Mouse (Mus musculus) heart, postnatal 10 days (tissue): Measurements from ENCODE around the gene Rmi1. TPM values are rescaled to one million over a fixed set of nuclear protein-coding genes. Genes with fewer than 3 reads are reported as not detected.
"Not testable (repeated sequence)": the region's sequence is repeated elsewhere in the genome, so short reads cannot be mapped to it uniquely, and the experiment has no call there.

Experiments
- DNase-seq, 2 experiments: peaks; one replicate each; pipeline ENCODE4 v3.0.0; 2021
- intact Hi-C: fragments of 180-260 bp; cut with DNase I; formaldehyde crosslinking; loops from one replicate; pipeline ENCODE4 v1.15.1; 2025
- total RNA-seq, 2 experiments: library from RNA; stranded (reverse); gene quantifications; 2 replicates each; pipeline ENCODE4 v1.2.3; 2021

The Rmi1 gene
- total RNA-seq, 2 experiments from 2014 or later: 9.9 to 12.9 TPM

DNA sequence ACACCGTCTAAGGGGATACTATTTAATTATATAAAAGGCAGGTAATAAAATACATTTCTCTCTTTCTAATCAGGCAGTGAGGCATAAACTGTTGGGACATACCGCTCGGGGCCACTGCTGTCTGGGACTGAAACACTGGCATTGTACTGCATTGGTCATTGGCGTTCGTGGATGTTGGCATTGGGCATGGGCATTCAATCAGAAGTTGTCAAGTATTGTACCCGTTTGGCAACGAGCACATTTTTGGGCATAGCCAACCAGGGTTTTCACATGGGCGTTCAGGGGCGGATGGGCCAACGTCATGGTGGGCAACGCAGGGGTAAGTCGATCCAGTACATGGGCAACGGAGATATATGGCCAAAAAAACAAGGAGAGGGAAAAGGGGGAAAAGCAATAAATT lies 4.4 kb upstream of the Rmi1 start:
- intact Hi-C loops: loop anchor here (10.0 kb wide), 1 partner anchor 213 kb away; no protein-coding TSS in a partner anchor
- no peak for DNase-seq

- intact Hi-C loops: loop anchor here (2.0 to 5.0 kb wide), 2 partner anchors 16 to 142 kb away; partner anchors contain the start of gene 2210016F16Rik
- no peak for DNase-seq
Measured at GRCm38 (mm10) chr13:58400576-58400975, 1.5 kb upstream of the Rmi1 start.

- intact Hi-C loops: loop anchor here (2.0 to 5.0 kb wide), 2 partner anchors 17 to 141 kb away; partner anchors contain the start of gene 2210016F16Rik
Measured at GRCm38 (mm10) chr13:58401135-58402002, 679 bp upstream of the Rmi1 start.

GRCm38 (mm10) chr13:58402744-58403110 lies 679 bp downstream of the Rmi1 start:
- intact Hi-C loops: loop anchor here (5.0 kb wide), 1 partner anchor 140 kb away; no protein-coding TSS in a partner anchor
- DNase-seq: no peak

More at GRCm38 (mm10) chr13:58401135-58402002, 679 bp upstream of the Rmi1 start:
- DNase-seq: peak; percentile 75 to 84

DNA sequence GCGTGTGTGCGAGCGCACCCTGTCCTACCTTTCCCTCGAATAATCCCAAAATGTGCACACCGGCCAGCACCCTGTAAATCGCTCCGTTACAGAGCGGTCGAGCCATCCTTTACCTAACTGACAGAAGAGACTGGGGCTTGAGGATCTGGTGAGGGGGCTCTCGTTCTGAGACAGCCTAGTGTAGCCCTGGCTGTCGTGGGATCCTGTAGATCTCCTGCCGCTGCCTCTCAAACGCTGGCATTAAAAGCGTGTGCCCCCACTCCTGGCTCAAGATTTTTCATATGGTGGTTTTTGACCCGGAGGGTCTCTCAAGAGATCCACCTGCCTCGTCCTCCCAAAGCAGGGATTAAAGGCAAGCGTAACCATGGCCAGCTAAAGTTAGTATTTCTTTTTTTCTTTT lies 1.2 kb downstream of the Rmi1 start, which contains the start of gene Hnrnpk:
TSS of gene Hnrnpk (minus strand) at position 101 of the 400 bp plus-strand sequence.
- intact Hi-C loops: loop anchor here (5.0 kb wide), 1 partner anchor 139 kb away; no protein-coding TSS in a partner anchor
- not testable (repeated sequence) for DNase-seq

- intact Hi-C loops: no loop called here
Measured at GRCm38 (mm10) chr13:58411073-58411472, 9.0 kb downstream of the Rmi1 start.

GRCm38 (mm10) chr13:58415374-58415773 lies 13.3 kb downstream of the Rmi1 start:
- DNase-seq: peak; percentile 14 to 46
- intact Hi-C loops: no loop called here

More at GRCm38 (mm10) chr13:58411073-58411472, 9.0 kb downstream of the Rmi1 start:
- no peak for DNase-seq

GRCm38 (mm10) chr13:58415838-58416237 lies 13.8 kb downstream of the Rmi1 start:
- intact Hi-C loops: no loop called here

DNA sequence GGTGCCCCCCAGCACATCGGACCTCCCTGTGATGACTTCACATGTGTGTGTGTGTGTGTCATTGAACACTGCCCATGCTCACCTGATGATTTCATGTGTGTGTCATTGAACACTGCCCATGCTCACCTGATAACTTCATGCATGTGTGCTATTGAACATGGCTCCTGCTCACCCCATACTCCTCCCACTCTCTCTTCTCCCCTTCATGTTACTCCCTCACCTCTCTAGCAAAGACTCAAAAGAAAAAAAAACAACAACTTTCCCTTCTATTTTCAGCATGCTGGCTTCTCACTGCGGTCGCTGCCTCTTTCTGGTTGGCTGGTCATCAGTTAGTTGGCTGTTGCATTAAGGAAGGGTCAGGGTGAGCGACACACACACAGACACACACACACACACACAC lies 16.6 kb downstream of the Rmi1 start:
- DNase-seq: no peak
- intact Hi-C loops: no loop called here

More at GRCm38 (mm10) chr13:58415838-58416237, 13.8 kb downstream of the Rmi1 start:
- DNase-seq: peak; percentile 39 to 42

DNA sequence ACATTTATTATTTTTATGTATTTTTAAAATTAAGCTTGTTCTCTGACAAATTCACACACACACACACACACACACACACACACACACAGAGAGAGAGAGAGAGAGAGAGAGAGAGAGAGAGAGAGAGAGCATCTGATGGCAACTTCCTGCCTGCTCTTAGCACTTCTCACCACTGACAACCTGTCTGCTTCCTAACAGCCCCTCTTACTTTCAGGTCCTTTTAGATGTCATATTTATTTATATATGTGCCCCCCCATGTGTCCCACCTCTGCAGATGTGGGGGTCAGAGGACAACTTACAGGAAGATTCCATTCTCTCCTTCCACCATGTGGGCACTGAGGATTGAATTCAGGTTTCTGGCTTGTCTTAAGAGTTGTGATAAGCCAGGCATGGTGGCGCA lies 17.2 kb downstream of the Rmi1 start:
- intact Hi-C loops: no loop called here
- no peak for DNase-seq

DNA sequence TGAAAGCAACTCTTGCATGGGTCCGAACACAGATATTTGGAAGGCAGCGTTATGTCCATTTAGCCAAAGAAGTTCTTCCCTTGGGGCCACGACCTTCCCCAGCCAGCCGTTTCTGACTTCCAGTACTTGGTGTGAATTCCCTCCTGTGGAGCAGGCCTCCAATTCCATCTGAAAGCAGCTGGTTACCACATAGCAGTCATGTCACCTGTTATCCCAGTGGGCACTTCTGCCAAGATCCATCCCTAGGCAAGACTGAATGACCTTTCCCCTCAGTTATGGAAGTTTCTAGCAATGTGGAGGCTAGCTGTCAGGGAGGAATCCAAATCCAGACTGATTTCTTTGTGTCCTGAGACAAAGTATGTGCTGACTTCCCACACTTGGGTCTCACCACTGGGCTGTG lies 19.0 kb downstream of the Rmi1 start:
- intact Hi-C loops: no loop called here

GRCm38 (mm10) chr13:58422242-58422641 lies 20.2 kb downstream of the Rmi1 start:
- intact Hi-C loops: no loop called here
- no peak for DNase-seq

More for the DNA sequence above, 19.0 kb downstream of the Rmi1 start:
- no peak for DNase-seq

DNA sequence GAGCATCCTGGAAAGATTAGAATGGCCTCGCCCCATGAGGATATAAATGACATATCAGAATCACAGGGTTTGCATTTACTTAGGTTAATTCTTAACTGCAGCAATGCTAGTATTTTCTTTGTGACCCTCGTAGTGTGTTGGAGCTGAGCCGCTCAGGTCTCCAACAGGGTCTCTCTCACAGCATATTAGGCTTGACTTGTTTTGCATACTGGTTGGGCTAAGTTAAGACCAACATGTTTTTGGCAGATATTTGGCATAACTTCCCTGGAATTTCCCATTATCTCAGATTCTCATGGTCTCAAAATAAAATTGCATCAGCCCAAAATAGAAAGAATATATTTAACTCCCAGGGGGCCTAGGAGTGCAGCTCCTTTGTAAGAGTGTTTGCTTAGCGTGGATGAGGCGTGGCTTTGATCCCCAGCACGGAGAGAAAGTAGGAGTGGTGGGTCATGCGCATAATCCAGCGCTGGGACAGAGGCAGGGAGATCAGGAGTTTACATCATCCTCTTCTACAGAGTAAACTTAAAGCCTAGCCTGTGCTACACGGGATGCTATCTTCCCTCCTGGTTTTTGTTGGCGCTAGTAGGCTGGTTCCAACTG lies 21.1 kb downstream of the Rmi1 start:
- peak; percentile 35 to 54 for DNase-seq
- intact Hi-C loops: no loop called here

- intact Hi-C loops: no loop called here
- no peak for DNase-seq
Measured at GRCm38 (mm10) chr13:58439716-58440115, 37.7 kb downstream of the Rmi1 start.

DNA sequence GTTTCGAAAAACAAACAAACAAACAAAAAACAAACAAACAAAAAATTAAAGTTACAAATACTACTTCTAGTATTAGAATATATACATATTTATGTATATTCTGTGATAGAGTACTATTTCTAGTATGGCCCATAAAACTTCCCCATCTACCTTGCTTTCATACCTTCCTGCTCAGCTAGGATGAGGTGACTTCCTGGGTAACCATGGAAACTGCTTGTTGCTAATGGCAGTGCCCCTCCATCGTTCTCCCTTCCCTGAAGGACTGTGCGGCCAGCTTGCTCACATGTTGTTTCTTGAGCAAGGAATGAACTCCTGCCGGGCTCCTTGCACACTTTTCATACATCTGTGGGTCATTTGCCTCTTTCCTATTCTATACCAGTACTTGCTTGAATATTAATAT lies 41.3 kb downstream of the Rmi1 start:
- intact Hi-C loops: no loop called here

GRCm38 (mm10) chr13:58443787-58444186 lies 41.7 kb downstream of the Rmi1 start:
- peak; percentile 8 to 27 for DNase-seq
- intact Hi-C loops: no loop called here

More for the DNA sequence above, 41.3 kb downstream of the Rmi1 start:
- no peak for DNase-seq

DNA sequence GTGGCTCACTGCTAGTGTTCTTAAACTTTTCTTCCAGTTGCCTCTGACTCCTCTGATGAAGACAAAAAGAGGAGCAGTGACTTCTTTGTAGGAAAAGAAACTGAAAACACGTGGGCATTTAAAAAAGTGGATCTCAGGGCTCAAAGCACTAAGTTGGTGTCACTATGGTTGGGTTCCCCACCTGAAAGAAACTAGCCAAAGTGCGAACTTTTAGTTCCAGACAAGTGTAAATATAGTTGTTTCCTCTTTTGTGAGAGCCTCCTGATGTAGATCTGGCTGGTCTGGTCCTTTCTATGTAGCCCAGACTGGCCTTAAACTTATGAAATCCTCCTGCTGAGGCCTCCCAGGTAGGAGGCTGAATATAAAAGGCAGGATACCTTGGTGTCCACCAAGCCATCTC lies 44.5 kb downstream of the Rmi1 start:
- no peak for DNase-seq
- intact Hi-C loops: no loop called here

- intact Hi-C loops: no loop called here
- no peak for DNase-seq
Measured at GRCm38 (mm10) chr13:58450459-58451182, 48.6 kb downstream of the Rmi1 start.

- no peak for DNase-seq
- intact Hi-C loops: no loop called here
Measured at GRCm38 (mm10) chr13:58452246-58452645, 50.2 kb downstream of the Rmi1 start.

DNA sequence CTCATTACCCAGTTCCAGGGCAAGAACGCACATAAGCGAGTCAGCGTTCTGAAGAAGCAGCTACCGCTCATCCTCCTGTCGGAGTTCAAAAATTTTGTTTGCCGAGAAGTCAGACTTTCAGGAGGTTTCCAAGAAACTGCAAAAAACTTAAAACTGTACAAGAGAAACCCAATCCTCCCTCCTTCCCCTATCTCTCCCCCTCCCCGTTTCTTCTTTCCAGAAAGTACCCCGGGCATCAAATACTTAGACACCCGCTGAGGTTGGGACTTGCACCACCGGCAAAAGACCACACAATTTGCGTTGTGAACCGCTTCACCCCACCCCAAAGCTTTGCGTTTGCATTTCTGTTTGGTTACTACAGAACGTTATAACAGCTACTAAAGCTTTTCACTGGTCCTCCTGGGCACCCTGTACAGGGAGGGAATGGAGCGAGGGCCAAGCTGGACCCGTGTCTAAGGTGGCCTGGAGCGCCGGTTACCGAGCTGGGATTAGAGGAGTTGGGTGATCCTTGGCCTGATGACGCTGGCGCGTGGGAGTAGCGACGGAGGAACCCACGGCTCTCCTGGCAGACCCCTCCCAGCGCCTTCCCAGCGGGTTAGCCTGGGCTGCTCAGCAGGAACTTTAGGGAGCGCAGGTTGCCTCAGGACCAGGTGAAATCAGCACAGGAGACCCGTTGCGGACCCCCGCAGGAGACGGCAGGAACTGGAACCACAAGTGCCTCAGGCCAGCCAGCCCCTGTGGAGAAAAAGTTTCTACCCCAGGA lies 50.8 kb downstream of the Rmi1 start:
- intact Hi-C loops: no loop called here
- peak; percentile 38 to 45 for DNase-seq
